Mouse (Mus musculus) small intestine, adult 10 weeks (tissue): ENCODE measurements around the gene Papss1. TPM values are rescaled to one million over a fixed set of nuclear protein-coding genes. Genes with fewer than 3 reads are reported as not detected.

ENCODE experiments used
- polyA plus RNA-seq: library from polyadenylated mRNA; stranded (reverse); fragments of 350-450 nt; fragmentation: Illumina TruSeq; extraction: RNeasy Lipid Tissue Mini Kit (QIAGEN cat#74804); gene quantifications from one replicate; pipeline ENCODE4 v1.2.3, GENCODE M21; 2014; ENCODE audit warnings: low replicate concordance

Gene Papss1
- 28.2 TPM for polyA plus RNA-seq

DNA sequence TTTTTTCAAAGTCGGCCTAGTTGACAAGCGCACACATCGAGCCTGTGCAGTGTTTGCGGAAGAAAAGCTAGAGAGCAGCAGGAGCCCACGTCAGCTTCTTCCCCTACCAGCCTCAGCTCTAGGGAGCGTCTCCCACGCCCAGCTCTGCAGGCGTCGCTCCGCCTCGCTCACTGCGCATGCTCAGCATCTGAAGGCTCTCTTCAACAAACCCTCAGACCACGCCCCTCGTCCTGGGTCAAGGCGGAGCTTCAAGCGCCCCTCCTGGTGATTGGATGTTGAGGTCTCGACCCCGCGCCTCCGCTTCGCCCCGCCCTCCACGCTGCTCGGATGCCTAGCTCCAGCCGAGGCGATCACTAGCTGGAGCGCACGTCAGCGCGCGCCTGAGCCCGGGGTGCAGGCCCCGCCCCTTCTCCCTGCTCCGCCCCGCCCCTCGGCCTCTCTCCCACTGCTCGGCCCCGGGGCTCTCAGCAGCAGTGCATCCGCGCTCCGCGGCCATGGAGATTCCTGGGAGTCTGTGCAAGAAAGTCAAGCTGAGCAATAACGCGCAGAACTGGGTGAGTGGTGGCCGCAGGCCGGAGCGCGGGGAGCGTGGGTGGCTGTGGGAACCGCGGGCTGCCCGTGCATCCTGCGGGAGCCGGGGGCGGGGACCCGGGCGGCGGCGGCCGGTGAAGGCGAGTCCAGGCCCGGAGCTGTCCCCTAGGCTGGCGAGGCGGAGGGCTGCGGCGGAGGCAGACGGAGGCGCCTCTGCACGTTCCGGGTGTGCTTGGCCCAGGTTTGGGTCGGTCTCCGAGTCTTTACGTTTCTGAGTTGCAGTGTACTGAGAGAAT is at the start of gene Papss1:
Gene Papss1, plus strand, starts transcription at position 339 of the 827 bp plus-strand sequence.

Other genes with a start within 250 kb of the Papss1 start
- 53.1 TPM for gene Sgms2, start 73.4 kb upstream of the Papss1 start, polyA plus RNA-seq